Mouse (Mus musculus) right cerebral cortex, adult 2 months (tissue): ENCODE results near the gene Dlx1.

Experiments
- DNase-seq, 2 experiments: peaks; one replicate each; pipeline ENCODE4 v3.0.0; 2021 to 2022; ENCODE audit warnings: low spot score in 2 of 2

The Dlx1 gene

GRCm38 (mm10) chr2:71528714-71529510, 999 bp downstream of the Dlx1 start:
- DNase-seq, result no peak

- peak in 1 of 2 experiments; percentile 49 for DNase-seq
Observed at GRCm38 (mm10) chr2:71529511-71530351, 1.8 kb downstream of the Dlx1 start.

- no peak for DNase-seq
Observed at GRCm38 (mm10) chr2:71530391-71531123, 2.6 kb downstream of the Dlx1 start.

GRCm38 (mm10) chr2:71531124-71531590, 3.2 kb downstream of the Dlx1 start:
- DNase-seq, result no peak

- DNase-seq, result no peak
Observed at GRCm38 (mm10) chr2:71531990-71532970, 4.4 kb downstream of the Dlx1 start.

- no peak for DNase-seq
Observed at GRCm38 (mm10) chr2:71533094-71533493, 5.2 kb downstream of the Dlx1 start.

GRCm38 (mm10) chr2:71534242-71535052, 6.5 kb downstream of the Dlx1 start:
- DNase-seq, result no peak

- no peak for DNase-seq
Observed at GRCm38 (mm10) chr2:71540611-71541417, 12.9 kb downstream of the Dlx1 start.

- DNase-seq, result no peak
Observed at GRCm38 (mm10) chr2:71541418-71542226, 13.7 kb downstream of the Dlx1 start.

GRCm38 (mm10) chr2:71542227-71542815, 14.4 kb downstream of the Dlx1 start:
- no peak for DNase-seq

- no peak for DNase-seq
Observed at GRCm38 (mm10) chr2:71542816-71543301, 14.9 kb downstream of the Dlx1 start.

GRCm38 (mm10) chr2:71543531-71543930, 15.6 kb downstream of the Dlx1 start:
- DNase-seq, result no peak

- no peak for DNase-seq
Observed at GRCm38 (mm10) chr2:71543948-71544347, 16.0 kb downstream of the Dlx1 start.

GRCm38 (mm10) chr2:71544391-71545285, 16.7 kb downstream of the Dlx1 start:
- peak in 1 of 2 experiments; percentile 9 for DNase-seq

GRCm38 (mm10) chr2:71545401-71545881, 17.5 kb downstream of the Dlx1 start:
- DNase-seq, result peak in 1 of 2 experiments; percentile 27

GRCm38 (mm10) chr2:71545882-71546639, 18.1 kb downstream of the Dlx1 start:
- peak in 1 of 2 experiments; percentile 28 for DNase-seq
